Mouse (Mus musculus) liver, embryonic 14.5 days (tissue): ENCODE measurements around the gene Ncor1.

Source experiments
- CTCF ChIP-seq: IDR thresholded peaks from 2 replicates; pipeline ENCODE4 v1.5.1; 2016; ENCODE audit warnings: antibody characterized with exemption, low read depth, control low read depth
- EP300 ChIP-seq: IDR thresholded peaks from 2 replicates; pipeline ENCODE4 v1.6.1; 2016; ENCODE audit warnings: antibody characterized with exemption, low read depth

- TF ChIP-seq CTCF (no peak), EP300 (no peak)
Measured at GRCm38 (mm10) chr11:62314984-62315383, 143.4 kb downstream of the Ncor1 start.
